Mouse (Mus musculus): ENCODE data around the gene Vti1b. TPM values are rescaled to one million over a fixed set of nuclear protein-coding genes. Genes with fewer than 3 reads are reported as not detected.
"Not testable (repeated sequence)": the region's sequence is repeated elsewhere in the genome, so short reads cannot be mapped to it uniquely, and the experiment has no call there.

The Vti1b gene
- polyA plus RNA-seq, 1 experiment from 2014 or later: 110 TPM

GRCm38 (mm10) chr12:79197105-79197504 lies 24.6 kb upstream of the Vti1b start:
- peak; percentile 63 for ATAC-seq (ENCODE audit: low FRiP score, low TSS enrichment)
- no peak overlapping the region for H3K4me3 ChIP-seq (ENCODE audit: low read depth, low read length)
- no peak overlapping the region for H3K4me2 ChIP-seq (replicated peaks; ENCODE audit: low read depth)
- no peak overlapping the region for H3K9ac ChIP-seq (ENCODE audit: low read length)
- H3K27me3 ChIP-seq (ENCODE audit: control insufficient read depth, insufficient read depth, low read length): no peaks in the 10 kb centered on the region
- no peaks in the 10 kb centered on the region for H3K4me1 ChIP-seq (replicated peaks; ENCODE audit: control insufficient read depth, insufficient read depth)
- 64% methylated on average over 5 of the region's 5 CpGs for WGBS
- no peaks in the 10 kb centered on the region for H3K36me3 ChIP-seq (ENCODE audit: control insufficient read depth, insufficient read depth, low read length)
- DNase-seq (ENCODE audit: low spot score): no peak
- no peak overlapping the region for H3K27ac ChIP-seq (replicated peaks)
- TF ChIP-seq CTCF (IDR thresholded peaks at IDR 0.05; ENCODE audit: low read depth) (no peak), EP300 (optimal IDR thresholded peaks at IDR 0.05) (no peak)
- no peaks in the 10 kb centered on the region for H3K9me3 ChIP-seq (ENCODE audit: control insufficient read depth, low read length)

DNA sequence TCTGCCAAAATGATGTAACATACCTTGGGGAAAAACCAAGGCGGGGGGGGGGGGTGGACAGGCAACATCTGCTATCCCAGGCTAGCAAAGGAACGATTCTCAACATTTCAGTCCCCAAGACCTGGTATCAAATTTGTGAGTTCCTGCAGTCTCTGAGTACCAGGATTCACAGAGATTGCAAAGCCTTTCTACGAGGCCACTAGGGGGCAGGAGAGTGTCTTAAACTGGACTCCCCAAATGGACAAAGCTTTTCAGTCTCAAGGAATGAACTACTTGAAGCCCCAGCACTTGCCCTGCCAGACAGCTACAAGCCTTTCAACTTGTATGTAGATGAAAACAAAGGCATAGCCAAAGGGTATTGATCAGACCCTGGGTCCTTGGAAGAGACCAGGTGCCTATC lies 21.0 kb upstream of the Vti1b start:
- no peaks in the 10 kb centered on the region for H3K36me3 ChIP-seq (ENCODE audit: control insufficient read depth, insufficient read depth, low read length)
- peak; percentile 81 for DNase-seq (ENCODE audit: low spot score)
- H3K9me3 ChIP-seq (ENCODE audit: control insufficient read depth, low read length): no peaks in the 10 kb centered on the region
- H3K27me3 ChIP-seq (ENCODE audit: control insufficient read depth, insufficient read depth, low read length): no peaks in the 10 kb centered on the region
- no peaks in the 10 kb centered on the region for H3K4me1 ChIP-seq (replicated peaks; ENCODE audit: control insufficient read depth, insufficient read depth)
- peak; percentile 86 for TF ChIP-seq CTCF (IDR thresholded peaks at IDR 0.05; ENCODE audit: low read depth)
- TF ChIP-seq EP300 (optimal IDR thresholded peaks at IDR 0.05): no peak
- peak; percentile 30; the same call in 1 of the 2 replicates for ATAC-seq (ENCODE audit: low FRiP score, low TSS enrichment)
- no peak overlapping the region for H3K27ac ChIP-seq (replicated peaks)
- no peak overlapping the region for H3K4me2 ChIP-seq (replicated peaks; ENCODE audit: low read depth)
- H3K4me3 ChIP-seq (ENCODE audit: low read depth, low read length): no peak overlapping the region
- no peak overlapping the region for H3K9ac ChIP-seq (ENCODE audit: low read length)
- 4% methylated on average over 3 of the region's 3 CpGs for WGBS

DNA sequence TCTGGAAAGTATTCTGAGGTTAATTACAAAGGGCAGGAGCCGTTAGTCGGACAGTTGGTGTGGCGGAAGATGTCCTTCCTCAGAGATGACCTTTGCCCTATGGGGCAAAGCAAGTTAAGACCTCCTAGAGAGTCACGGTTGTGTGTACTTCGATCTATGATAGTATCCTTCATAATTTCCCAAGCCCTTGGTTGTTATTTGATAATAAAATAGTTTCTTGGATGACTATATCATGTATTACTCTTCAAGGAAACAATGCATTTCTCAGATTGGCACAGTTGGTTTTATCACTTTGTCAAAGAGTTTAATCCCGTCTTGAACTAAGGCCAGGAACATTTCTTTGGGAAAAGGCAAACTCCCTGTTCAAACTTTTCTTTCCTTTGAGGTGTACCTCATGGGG lies 19.7 kb upstream of the Vti1b start, which contains the start of gene Rdh11:
Gene Rdh11 (minus strand): TSS at position 101 of the 400 bp plus-strand sequence.
- H3K4me1 ChIP-seq (replicated peaks; ENCODE audit: control insufficient read depth, insufficient read depth): no peaks in the 10 kb centered on the region
- peak within 1 kb of the TSS; percentile 86 for H3K4me2 ChIP-seq (replicated peaks; ENCODE audit: low read depth)
- H3K27me3 ChIP-seq (ENCODE audit: control insufficient read depth, insufficient read depth, low read length): no peaks in the 10 kb centered on the region
- DNase-seq (ENCODE audit: low spot score) (no peak), ATAC-seq (ENCODE audit: low FRiP score, low TSS enrichment) (no peak)
- WGBS: 56% methylated on average over 6 of the region's 6 CpGs
- H3K27ac ChIP-seq (replicated peaks): no peak within 1 kb of the TSS; the same call in 1 of the 2 replicates
- TF ChIP-seq EP300 (optimal IDR thresholded peaks at IDR 0.05) (no peak), CTCF (IDR thresholded peaks at IDR 0.05; ENCODE audit: low read depth) (no peak)
- 0 out of 2 replicates have a peak, but pooled peaks cover 3% of the 10 kb centered on the region for H3K36me3 ChIP-seq (ENCODE audit: control insufficient read depth, insufficient read depth, low read length)
- H3K9ac ChIP-seq (ENCODE audit: low read length): peak within 1 kb of the TSS; percentile 53
- H3K9me3 ChIP-seq (ENCODE audit: control insufficient read depth, low read length): no peaks in the 10 kb centered on the region
- H3K4me3 ChIP-seq (ENCODE audit: low read depth, low read length): peak within 1 kb of the TSS; percentile 46

GRCm38 (mm10) chr12:79191701-79192100 lies 19.2 kb upstream of the Vti1b start:
- Histone ChIP-seq H3K4me3 (ENCODE audit: low read depth, low read length) (peak overlapping the region; percentile 46), H3K36me3 (ENCODE audit: control insufficient read depth, insufficient read depth, low read length) (0 out of 2 replicates have a peak, but pooled peaks cover 5% of the 10 kb centered on the region), H3K4me2 (replicated peaks; ENCODE audit: low read depth) (peak overlapping the region; percentile 86), H3K27me3 (ENCODE audit: control insufficient read depth, insufficient read depth, low read length) (no peaks in the 10 kb centered on the region), H3K9me3 (ENCODE audit: control insufficient read depth, low read length) (no peaks in the 10 kb centered on the region), H3K4me1 (replicated peaks; ENCODE audit: control insufficient read depth, insufficient read depth) (no peaks in the 10 kb centered on the region), H3K27ac (replicated peaks) (no peak overlapping the region), H3K9ac (ENCODE audit: low read length) (peak overlapping the region; percentile 53)
- peak; percentile 78 for TF ChIP-seq CTCF (IDR thresholded peaks at IDR 0.05; ENCODE audit: low read depth)
- TF ChIP-seq EP300 (optimal IDR thresholded peaks at IDR 0.05): no peak
- peak; percentile 85 for DNase-seq (ENCODE audit: low spot score)
- WGBS: 4% methylated on average over 14 of the region's 14 CpGs
- peak; percentile 91 for ATAC-seq (ENCODE audit: low FRiP score, low TSS enrichment)

DNA sequence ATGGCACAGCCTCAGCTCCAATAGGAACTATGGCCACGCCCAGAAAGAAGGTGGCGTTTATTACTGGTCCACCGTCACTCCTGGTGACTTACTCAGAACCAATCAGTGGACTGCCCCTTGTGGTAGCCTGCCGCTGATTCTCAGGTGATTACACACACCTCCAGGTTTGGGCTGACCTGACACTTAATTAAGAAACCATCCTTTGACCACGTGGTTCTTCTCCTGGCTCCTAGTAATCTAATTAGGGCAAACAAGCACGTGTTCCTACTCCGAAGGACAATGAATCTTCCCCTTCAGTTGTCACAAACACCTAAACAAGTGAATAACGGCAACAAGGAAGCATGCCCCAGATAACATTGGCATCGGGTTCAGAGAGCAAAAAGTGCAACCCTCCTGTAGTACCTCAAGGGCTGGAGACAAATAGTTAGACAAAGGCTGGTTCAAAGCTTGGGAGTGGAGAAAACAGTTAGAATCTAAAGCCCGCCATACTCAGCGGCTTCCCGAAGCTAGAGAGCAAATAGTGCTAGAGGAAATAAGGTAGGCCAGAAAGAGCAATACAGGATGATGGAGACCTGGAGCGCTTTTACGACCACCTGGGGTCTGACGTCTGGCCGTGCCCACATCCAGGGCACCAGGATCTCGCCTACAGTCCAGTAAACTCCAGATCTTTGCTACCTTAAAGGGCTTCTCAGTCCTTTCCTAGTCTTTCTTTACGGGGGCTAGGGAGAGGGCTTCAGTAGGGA lies 18.6 kb upstream of the Vti1b start:
- Histone ChIP-seq H3K27ac (replicated peaks) (no peak overlapping the region; the same call in 1 of the 2 replicates), H3K27me3 (ENCODE audit: control insufficient read depth, insufficient read depth, low read length) (no peaks in the 10 kb centered on the region), H3K36me3 (ENCODE audit: control insufficient read depth, insufficient read depth, low read length) (peaks cover 9% of the 10 kb centered on the region), H3K4me2 (replicated peaks; ENCODE audit: low read depth) (peak overlapping the region; percentile 86), H3K9ac (ENCODE audit: low read length) (peak overlapping the region; percentile 53), H3K4me3 (ENCODE audit: low read depth, low read length) (peak overlapping the region; percentile 46), H3K9me3 (ENCODE audit: control insufficient read depth, low read length) (no peaks in the 10 kb centered on the region), H3K4me1 (replicated peaks; ENCODE audit: control insufficient read depth, insufficient read depth) (no peaks in the 10 kb centered on the region)
- peak; percentile 80 for ATAC-seq (ENCODE audit: low FRiP score, low TSS enrichment)
- TF ChIP-seq EP300 (optimal IDR thresholded peaks at IDR 0.05): no peak
- peak; percentile 43 for TF ChIP-seq CTCF (IDR thresholded peaks at IDR 0.05; ENCODE audit: low read depth)
- peak; percentile 68 for DNase-seq (ENCODE audit: low spot score)
- WGBS: under 1% methylated on average over 18 of the region's 18 CpGs

DNA sequence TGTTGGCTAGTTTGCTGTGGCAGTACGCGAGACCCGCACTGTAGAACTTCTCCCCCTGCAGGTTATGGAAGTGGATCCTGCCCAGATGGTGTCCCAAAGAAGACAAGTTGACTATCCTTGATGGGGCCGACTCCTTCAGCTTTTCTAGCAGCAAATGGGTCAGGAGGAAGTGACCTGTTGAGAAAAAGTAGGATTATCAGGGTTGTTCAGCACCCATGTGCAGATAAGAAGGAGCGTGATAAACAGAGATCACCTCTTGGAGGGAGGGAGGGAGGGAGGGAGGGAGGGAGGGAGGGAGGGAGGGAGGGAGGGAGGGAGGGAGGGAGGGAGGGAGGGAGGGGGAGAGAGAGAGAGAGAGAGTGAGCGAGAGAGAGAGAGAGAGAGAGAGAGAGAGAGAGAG lies 12.7 kb upstream of the Vti1b start:
- H3K36me3 ChIP-seq (ENCODE audit: control insufficient read depth, insufficient read depth, low read length): peaks cover 20% of the 10 kb centered on the region
- ATAC-seq (ENCODE audit: low FRiP score, low TSS enrichment): not testable (repeated sequence)

More for the DNA sequence above, 12.7 kb upstream of the Vti1b start:
- H3K4me3 ChIP-seq (ENCODE audit: low read depth, low read length); H3K9ac ChIP-seq (ENCODE audit: low read length); H3K4me1 ChIP-seq (replicated peaks; ENCODE audit: control insufficient read depth, insufficient read depth); H3K27ac ChIP-seq (replicated peaks); H3K27me3 ChIP-seq (ENCODE audit: control insufficient read depth, insufficient read depth, low read length); H3K4me2 ChIP-seq (replicated peaks; ENCODE audit: low read depth); H3K9me3 ChIP-seq (ENCODE audit: control insufficient read depth, low read length); DNase-seq (ENCODE audit: low spot score): not testable (repeated sequence)
- 87% methylated on average over 4 of the region's 6 CpGs for WGBS
